Mouse (Mus musculus): ENCODE measurements around the gene Itsn1.

- TF ChIP-seq CTCF (IDR thresholded peaks at IDR 0.05; ENCODE audit: borderline replicate concordance, extremely low read depth, insufficient read depth, insufficient read length) (no peak), POLR2A (IDR thresholded peaks at IDR 0.05; ENCODE audit: borderline replicate concordance, extremely low read depth, insufficient read depth, insufficient read length, poor library complexity, severe bottlenecking) (no peak)
Measured at GRCm38 (mm10) chr16:91968725-91969124, 239.6 kb downstream of the Itsn1 start.

All from brain, embryonic 14.5 days (tissue).